Mouse (Mus musculus) Muller cell, postnatal 12 days (primary cell): ENCODE results near the gene Gm14085.
A peak's percentile ranks its signal among the peaks of the same experiment; 100 is the strongest.
"Not testable (repeated sequence)": the region's sequence is repeated elsewhere in the genome, so short reads cannot be mapped to it uniquely, and the experiment has no call there.

Source experiments
- DNase-seq: peaks from one replicate; pipeline ENCODE4 v3.0.0-alpha.2; 2015; ENCODE audit errors: inconsistent ontology term

The Gm14085 gene

DNA sequence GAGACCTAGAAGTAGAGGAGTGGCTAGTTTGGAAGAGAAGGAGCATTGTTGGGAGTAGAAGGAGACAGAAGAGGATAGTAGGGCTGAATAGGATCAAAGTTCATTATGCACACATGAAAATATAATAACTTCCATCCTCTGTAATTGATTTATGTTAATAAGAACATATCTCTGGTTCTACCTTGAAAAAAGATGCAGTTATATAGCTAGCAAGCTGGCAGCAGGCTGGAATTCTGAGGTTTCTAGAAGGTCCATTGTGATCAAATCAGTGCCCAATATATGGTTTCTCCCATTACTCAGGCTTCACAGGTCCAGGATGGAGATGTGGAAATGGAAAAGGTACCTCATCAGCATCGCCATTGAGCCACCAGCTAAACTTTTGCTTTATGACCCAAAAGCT is at the start of gene Gm14085:
Gene Gm14085 (plus strand): TSS at position 301 of the 400 bp plus-strand sequence.
- DNase-seq = no peak

DNA sequence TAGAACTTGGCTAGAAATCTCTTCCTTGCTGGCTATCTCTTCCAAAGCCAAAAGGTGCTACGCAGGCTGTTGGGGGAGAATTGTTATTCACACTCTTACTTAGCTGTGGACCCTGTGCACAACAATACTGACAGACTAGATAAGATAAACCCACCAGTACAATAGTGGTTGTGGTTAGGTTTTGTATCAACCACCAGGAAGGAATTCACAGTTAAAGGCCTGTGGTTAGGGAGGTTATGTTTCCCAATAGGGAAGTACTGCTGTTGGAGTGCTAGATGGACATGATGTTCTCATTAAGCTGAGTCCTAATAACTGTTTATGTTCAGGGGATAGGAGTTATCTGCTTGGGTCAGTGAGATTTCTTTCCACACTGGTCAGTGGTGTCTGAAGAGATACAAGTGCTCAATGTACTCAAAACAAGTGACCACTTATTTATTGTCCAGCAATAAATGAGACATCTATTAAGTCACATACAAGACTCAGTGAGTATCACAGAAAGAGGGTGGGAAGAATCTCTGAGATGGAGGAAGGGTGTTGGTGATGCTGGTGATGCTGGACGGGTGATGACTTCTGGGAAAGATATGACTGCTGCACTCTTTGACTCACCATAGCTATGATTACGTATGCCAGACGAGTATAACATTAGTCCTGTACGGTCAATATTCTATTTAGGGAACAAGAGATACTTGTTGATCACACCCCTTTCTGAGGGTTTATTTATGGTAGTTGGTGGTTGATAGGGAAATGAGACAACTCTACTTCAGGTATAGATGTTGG is 45.8 kb upstream of the Gm14085 start:
- not testable (repeated sequence) for DNase-seq

DNA sequence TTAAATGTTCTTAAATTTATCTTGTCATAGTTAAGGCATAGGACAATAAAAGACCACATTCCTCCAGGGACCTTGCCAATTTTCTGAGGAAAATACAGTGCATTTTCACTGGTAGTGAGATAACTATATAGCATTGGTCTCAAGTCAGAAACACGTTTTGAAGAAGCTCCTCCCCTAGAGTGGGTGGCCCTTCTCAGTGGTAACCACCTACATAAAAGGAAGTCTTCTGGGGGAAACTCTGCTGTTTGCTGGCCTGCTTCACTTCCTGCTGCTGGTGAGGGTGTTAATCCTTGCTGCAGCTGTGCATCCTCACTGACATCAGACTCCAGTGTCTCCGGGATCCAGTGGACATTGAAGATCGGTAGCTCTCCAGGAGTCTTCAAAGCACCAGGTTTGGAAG is 44.2 kb upstream of the Gm14085 start:
- not testable (repeated sequence) for DNase-seq

DNA sequence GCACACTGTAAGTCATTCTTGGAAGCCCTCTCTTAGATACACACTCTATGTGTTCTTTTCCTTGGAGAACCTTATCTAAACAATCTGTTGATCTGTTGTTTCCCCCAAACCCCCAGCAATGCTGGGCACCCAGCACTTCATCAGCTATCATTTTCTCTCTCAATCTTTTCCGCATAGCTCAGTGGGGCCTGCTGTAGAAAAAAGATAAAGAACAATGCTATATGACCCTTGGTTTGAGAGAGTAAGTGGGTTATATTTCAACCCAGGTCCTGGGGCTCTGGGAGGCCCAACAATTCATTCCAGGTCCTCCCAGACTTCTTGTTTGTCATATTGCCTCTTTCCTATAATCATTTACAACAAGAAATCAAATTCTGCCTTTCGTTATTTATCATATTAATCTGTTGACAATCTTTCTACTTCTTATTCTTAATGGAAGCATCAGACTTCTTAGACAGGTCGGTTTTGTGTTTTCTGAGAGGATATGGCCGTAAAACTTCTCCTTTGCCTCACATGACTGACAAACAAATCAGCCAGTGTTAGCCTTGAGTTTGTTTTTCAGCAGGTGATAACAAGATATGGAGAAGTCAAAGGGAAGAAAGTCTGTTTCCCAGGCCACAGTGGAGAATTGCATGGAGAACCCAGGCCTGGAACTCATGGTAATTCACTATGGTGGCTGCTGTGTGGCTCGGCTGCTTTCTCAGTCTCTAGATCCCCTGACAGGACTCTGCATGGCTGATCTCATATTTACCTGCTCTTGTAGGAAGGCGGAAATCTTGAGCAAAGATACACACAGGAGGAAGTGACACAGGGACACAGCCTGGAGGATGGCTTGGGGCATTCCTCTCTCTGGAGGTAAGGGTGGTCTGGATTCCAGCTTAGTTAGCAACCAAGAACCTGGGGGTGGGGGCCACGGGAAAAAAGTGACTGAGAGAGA is 43.5 kb upstream of the Gm14085 start:
- DNase-seq = no peak

DNA sequence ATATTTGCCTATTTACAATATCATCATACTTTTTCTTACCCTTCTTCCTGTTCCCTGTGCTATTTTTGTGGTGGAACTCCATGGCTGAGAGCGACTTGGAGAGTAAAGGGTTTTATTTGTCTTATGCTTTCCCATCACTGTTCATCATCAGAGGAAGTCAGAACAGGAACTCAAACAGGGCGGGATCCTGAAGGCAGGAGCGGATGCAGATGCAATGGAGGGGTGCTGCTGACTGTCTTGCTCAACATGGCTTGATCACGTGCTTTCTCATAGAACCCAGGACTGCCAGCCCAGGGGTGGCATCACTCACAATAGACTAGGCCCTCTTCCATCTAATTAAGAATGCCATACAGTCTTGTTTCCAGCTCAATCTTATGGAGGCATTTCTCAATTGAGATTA is 34.4 kb upstream of the Gm14085 start:
- no peak for DNase-seq

DNA sequence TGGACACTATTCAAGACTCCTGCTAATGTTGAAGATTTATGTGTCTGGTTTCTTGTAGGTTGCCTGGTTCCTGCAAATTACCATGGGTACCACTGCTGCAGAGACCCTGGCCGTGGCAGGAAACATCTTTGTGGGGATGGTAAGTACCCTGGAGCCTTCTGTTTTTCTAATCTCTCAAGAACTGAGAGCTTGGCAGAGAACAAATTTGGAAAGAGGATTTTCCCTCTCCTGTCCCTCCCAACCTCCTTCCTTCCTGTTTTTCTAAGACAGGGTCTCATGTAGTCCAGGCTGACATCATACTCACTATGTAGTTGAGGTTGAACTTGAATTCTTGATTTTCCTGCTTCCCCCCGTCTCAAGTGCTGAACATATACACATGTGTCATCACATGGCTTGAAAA is 32.3 kb upstream of the Gm14085 start:
- DNase-seq = no peak

DNA sequence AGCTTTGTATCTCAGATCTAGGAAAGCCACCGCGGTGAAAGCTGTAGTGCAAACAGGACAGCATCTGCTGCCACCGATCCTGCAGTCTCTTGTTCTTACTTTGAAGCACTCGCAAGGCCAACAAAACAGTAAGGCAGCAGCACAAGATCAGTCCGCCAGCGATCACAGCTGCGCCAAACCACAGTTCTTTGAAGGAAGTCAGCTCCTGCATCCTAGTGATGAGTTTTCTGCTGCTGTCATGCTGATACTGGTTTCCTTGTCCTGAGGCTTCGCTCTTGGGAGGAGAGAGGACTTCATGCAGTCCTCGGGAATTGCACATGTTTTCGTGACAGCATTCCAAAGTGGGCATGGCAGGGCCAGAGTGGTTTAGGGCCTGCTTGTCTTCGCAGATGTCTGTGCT is 17.8 kb upstream of the Gm14085 start:
- DNase-seq = no peak

DNA sequence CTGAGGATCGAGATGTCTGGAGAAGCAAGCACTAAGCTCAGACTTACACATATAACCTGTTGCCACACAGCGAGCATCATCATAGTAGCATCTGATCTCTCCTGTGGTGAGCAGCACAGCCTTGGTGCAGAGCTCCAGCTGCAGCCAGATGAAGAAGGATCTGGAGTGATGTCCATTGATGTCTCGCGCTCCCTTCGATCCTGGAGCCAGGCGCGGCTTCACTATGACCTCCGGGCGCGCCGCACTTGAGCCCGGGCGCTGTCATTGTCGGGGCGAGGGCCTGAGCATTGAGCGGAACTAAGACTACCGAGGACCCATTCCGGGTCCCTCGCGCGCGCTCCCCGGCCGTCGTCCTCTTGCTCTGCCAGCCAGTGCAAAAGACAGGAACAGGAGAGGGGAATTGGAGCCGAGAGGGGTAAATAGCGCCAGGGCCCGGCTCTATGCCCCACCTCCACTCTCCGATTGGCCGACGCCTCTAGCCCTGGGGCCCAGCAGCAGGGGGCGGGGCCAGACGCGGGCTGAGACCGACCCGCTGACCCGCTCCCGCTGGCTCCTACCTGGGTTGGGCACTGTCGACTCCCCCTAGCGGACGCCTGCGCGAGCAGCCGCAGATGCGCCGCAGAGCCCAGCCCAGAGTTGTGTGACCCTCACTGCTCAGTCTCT is 17.3 kb upstream of the Gm14085 start:
- peak; percentile 96 for DNase-seq

DNA sequence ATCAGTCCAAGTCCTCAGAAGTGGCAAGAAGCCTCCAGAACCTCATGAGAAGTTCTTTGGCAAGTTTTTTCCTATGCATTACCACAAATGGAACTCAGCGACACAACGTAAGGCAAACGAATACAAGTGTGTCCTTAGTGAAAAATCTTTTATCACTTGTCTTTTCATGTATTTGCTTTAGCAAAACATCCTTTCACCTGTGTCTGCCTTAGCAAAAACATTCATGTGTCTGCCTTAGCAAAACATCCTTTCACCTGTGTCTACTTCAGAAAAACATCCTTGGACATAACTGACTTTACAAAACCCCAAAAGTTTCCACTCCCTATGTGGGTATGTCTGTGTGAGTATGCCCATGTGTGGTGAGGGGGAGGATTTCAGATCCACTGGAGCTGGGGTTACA is 15.5 kb upstream of the Gm14085 start:
- no peak for DNase-seq

DNA sequence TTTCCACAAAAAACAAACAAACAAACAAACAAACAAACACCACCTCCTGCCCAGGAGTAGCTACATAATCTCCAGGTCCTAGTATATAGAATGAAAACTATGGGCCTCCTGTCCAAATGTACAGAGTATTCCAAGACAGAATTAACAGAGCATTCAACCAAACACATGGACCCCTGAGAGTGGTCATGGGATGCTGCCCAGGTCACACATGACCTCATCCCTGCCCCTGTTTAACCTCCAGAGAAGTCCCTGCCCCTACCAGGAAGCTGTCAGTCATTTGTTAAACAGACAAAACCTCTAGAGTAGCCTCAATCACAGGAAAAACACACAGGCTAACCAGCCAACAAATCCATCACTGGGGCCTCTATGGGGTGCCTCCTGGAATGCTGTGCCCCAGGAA is 8.2 kb upstream of the Gm14085 start:
- DNase-seq = no peak

DNA sequence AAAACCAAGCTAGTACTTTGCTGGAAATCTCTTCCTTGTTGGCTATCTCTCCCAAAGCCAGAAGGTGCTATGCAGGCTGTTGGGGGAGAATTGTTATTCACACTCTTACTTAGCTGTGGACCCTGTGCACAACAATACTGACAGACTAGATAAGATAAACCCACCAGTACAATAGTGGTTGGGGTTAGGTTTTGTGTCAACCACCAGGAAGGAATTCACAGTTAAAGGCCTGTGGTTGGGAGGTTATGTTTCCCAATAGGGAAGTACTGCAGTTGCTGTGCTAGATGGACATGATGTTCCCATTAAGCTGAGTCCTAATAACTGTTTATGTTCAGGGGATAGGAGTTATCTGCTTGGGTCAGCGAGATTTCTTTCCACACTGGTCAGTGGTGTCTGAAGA is 954 bp upstream of the Gm14085 start:
- not testable (repeated sequence) for DNase-seq

DNA sequence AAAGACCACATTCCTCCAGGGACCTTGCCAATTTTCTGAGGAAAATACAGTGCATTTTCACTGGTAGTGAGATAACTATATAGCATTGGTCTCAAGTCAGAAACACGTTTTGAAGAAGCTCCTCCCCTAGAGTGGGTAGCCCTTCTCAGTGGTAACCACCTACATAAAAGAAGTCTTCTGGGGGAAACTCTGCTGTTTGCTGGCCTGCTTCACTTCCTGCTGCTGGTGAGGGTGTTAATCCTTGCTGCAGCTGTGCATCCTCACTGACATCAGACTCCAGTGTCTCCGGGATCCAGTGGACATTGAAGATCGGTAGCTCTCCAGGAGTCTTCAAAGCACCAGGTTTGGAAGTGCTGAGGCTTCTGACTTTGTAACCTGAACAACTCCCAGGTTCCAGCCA is 913 bp downstream of the Gm14085 start:
- not testable (repeated sequence) for DNase-seq

DNA sequence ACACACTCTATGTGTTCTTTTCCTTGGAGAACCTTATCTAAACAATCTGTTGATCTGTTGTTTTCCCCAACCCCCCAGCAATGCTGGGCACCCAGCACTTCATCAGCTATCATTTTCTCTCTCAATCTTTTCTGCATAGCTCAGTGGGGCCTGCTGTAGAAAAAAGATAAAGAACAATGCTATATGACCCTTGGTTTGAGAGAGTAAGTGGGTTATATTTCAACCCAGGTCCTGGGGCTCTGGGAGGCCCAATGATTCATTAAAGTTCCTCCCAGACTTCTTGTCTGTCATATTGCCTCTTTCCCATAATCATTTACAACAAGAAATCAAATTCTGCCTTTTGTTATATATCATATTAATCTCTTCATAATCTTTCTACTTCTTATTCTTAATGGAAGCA is 1.4 kb downstream of the Gm14085 start:
- DNase-seq = not testable (repeated sequence)

DNA sequence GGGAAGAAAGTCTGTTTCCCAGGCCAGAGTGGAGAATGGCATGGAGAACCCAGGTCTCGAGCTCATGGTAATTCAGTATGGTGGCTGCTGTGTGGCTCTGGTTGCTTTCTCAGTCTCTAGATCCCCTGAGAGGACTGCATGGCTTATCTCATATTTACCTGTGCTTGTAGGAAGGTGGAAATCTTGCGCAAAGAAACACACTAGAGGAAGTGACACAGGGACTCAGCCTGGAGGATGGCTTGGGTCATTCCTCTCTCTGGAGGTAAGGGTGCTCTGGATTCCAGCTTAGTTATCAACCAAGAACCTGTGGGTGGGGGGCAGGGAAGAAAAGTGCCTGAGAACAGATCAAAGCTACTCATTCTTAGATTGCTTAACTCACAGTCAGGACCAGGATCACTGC is 1.9 kb downstream of the Gm14085 start:
- no peak for DNase-seq

DNA sequence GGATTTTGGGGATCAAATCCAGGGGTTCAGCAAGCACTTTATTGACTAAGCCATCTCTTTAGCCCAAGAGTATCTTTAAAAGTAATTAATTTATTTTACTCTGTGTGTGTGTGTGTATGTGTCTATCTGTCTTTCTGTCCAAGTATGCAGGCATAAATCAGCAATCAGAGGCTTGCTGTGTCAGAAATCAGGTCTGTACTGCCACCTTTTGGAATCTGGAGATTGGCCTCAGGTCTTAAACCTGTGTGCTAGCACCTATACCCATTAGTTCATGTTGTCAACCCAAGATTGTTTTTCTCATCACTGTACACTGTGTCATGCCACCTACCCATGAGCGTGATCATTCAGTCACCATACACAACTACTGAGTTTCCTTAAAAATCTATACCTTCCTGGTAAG is 45.0 kb downstream of the Gm14085 start:
- DNase-seq = not testable (repeated sequence)

DNA sequence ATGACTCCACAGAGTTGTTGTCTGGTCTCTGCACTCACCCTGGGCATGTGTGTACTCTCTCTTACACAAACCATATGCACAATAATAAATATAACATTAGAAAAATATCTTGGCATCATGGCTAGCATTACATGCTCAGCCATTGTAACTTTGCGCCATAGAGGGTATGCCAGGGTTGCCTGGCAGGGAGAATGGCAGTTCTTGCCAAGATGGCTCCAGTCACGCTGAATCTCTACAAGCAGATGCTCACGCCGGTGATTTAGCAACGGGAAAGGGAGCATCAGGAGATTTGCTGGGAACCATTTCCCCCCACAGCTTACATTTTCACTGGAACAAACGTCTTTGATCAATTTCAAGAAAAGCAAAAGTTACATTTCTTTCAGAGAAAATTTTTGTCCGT is 46.5 kb downstream of the Gm14085 start:
- no peak for DNase-seq

DNA sequence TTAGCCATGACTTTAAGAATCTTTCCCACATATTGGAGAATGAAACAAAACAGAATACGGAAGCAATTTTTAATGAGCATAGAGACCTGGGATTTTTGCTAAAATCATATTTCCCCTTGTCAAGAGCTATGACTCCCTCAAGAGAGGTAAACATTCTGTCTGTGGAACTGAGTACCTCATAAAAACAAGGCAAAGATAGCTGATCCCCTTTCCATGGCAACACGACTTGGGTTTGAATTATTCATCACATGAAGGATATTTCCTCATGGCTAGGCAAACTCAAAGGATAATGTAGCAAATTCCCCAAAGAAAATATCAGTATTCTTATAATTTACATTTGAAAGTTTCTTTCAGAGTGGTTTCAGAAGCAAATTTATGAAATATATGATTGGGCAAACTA is 47.0 kb downstream of the Gm14085 start:
- DNase-seq = no peak

DNA sequence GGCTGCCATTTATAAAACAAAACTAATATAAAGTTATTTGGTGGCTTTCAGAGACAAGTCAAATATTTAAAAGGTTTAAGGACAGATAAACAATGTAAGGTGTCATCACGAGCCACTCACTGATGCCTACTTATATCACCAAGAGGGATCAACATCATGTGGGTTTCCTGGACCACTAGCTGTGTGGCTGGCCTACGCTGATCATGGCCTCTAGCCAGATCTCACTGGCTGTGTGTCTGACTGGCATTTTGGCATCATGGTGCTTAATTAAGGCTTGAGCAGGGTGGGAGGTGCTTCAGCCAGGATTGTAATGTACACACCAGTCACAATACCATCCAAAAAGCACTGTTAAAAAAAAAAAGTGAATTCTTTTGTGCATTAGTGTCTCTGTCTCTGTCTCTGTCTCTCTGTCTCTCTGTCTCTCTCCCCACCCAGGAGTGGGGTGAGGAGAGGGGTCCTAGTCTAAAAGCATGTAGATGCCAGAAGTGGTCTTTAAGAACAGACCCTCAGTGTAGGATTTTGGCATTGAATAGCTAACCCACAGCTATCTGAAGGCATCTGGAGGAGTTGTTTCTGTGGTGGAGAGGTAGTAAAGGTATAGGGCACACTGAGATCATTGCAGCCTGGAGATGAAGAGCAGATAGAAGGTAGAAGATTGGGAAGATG is 47.5 kb downstream of the Gm14085 start:
- DNase-seq = no peak

DNA sequence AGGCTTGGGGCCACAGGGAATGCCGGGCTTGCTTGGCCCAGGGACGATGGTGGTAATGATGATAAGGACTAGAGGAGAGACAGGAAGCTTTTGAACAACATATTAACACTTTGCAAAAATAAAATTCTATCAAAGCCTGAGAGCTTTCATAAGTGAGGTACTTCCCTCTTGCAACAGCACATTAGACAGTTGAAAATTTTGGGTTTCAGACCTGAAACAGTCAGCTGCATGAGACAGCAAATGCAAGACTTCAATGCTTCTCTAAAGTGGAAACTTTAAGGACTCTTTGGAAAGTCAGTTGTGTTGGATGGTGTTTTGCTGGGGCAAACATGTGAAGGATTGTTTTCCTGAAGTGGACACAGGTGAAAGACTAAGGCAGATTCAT is 48.1 kb downstream of the Gm14085 start:
- DNase-seq = no peak

DNA sequence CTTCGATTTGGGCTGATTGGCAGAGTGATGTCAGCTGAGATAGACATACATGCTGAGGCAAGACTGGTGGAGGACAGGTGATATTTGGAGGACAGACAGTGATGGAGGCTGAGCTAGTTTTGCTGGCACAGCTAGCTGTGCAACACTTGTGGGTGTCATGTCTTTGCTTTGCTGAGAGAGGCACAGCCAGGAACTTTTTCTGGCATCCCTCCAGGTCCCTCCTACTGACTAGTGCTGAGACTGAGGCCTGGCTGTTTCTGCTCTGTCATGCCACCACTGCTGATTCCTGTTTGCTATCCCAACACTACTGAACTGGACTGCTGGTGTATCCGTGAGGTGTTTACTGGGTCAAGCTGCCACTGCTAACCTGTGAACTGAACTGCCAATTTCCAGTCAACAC is 48.6 kb downstream of the Gm14085 start:
- DNase-seq = no peak

DNA sequence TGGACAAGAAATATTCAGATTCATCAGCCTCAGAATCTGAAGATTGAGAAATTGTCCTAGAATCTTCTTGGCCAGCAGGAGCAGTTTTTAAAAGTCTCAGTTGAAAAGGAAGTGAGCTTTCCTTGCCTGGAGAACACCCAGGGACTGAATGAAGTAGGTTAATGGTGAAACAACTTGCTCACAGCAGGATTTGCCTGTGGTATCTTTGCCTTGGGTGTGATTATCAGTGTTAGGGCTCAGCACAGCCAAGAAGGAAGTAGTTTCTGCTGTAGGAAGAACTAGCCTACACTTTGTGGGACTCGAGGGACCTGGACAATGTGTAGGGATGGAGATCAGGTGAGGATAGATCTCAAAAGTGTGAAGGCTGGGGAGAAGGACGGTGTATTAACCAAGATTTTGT is 49.9 kb downstream of the Gm14085 start:
- DNase-seq = no peak

DNA sequence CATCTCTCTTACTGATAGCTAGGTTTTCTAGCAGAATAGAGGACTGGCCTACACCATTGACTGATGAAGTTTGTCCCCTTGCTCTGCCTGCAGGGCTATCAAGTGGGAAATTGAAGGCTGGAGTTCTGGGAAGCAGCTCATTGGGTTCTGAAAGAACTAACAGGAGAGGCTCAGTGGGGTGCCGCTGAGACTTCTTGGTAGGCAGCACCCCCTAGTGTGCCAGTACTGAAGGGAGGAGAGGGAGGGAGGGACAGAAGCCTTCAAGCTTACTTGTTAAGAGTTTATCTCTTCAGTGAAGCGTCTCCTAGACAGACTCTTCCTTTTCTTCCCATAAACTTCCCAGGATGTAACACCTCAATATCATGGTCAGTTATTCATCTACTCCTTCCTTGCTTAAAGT is 73.6 kb downstream of the Gm14085 start:
- peak; percentile 28 for DNase-seq
